Mouse (Mus musculus): ENCODE measurements around the gene Igf2bp2.

DNA sequence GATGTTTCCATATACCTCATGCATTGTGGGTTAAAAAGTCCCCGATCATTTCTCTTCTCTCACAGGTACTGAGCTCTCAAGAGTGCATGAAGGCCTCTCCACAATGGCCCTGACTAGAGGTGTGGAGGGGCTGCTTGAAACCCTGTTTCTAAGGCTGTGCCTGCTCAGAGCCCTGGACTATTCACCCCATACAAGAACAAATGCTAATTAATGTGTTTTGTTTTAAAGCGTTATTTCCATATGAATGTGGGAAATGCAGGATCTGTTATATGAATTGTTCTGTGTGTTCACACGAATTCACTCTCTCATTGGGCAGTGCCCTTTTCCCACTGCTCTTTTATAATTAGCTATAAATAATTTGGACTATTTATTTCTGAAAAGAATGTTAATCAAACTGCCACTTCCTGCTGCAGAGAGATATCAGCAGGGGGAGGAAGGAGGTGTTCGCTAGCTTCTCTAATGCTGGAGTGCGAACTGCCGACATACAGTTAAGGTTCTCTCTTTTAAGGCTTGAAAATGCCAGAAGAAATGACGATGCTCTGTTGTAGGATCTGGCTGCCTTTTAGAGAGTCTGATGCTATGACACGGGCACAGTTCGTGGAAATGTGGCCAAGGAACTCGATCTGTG lies 116.2 kb downstream of the Igf2bp2 start:
- TF ChIP-seq MYOG (IDR thresholded peaks at IDR 0.05; ENCODE audit: control insufficient read depth in 1 of 3, insufficient read depth in 1 of 3, insufficient read length in 2 of 3, low read depth in 2 of 3) (no peak), POLR2A (IDR thresholded peaks at IDR 0.05; ENCODE audit: insufficient read length, low read depth) (no peak), REST (IDR thresholded peaks at IDR 0.05; ENCODE audit: insufficient read depth, insufficient read length) (no peak), TCF12 (IDR thresholded peaks at IDR 0.05; ENCODE audit: insufficient read depth, poor library complexity, severe bottlenecking) (no peak), USF1 (IDR thresholded peaks at IDR 0.05; ENCODE audit: low read depth) (no peak), E2F4 (IDR thresholded peaks at IDR 0.05; ENCODE audit: insufficient read depth) (no peak), POLR2AphosphoS2 (IDR thresholded peaks at IDR 0.05; ENCODE audit: insufficient read length, low read depth) (no peak), SRF (IDR thresholded peaks at IDR 0.05; ENCODE audit: control insufficient read depth, insufficient read length, low read depth) (no peak), MYOD1 (IDR thresholded peaks at IDR 0.05; ENCODE audit: control insufficient read depth in 1 of 3, insufficient read length in 2 of 3, low read depth in 2 of 3) (no peak), CEBPB (IDR thresholded peaks at IDR 0.05; ENCODE audit: insufficient read depth, poor library complexity, severe bottlenecking) (no peak), MAX (IDR thresholded peaks at IDR 0.05; ENCODE audit: low read depth) (no peak), TCF3 (IDR thresholded peaks at IDR 0.05; ENCODE audit: insufficient read length, low read depth) (no peak)
